Mouse (Mus musculus) testis, adult 2 months (tissue): ENCODE results near the gene Icam1. TPM values are rescaled to one million over a fixed set of nuclear protein-coding genes. Genes with fewer than 3 reads are reported as not detected.

ENCODE experiments used
- H3K27ac ChIP-seq: fragments of 200-500 bp; 2 replicates; pipeline ENCODE4 v1.5.1; 2012; ENCODE audit warnings: low read depth, low read length; ENCODE audit not compliant: control insufficient read depth, insufficient read depth
- H3K27me3 ChIP-seq: fragments of 200-500 bp; 2 replicates; pipeline ENCODE4 v1.6.1; 2012; ENCODE audit warnings: mild to moderate bottlenecking, low read length, moderate library complexity; ENCODE audit not compliant: control insufficient read depth, insufficient read depth
- H3K36me3 ChIP-seq: fragments of 200-500 bp; 2 replicates; pipeline ENCODE4 v1.6.1; 2012; ENCODE audit warnings: mild to moderate bottlenecking, low read length; ENCODE audit not compliant: control insufficient read depth, insufficient read depth
- H3K4me1 ChIP-seq: fragments of 200-500 bp; 2 replicates; pipeline ENCODE4 v1.6.1; 2012; ENCODE audit warnings: low read length; ENCODE audit not compliant: control insufficient read depth, insufficient read depth
- H3K4me3 ChIP-seq: fragments of 200-500 bp; 2 replicates; pipeline ENCODE4 v1.5.1; 2012; ENCODE audit warnings: low read depth, mild to moderate bottlenecking, low read length, moderate library complexity, mixed read lengths; ENCODE audit not compliant: control insufficient read depth
- CTCF ChIP-seq: fragments of 200-500 bp; IDR thresholded peaks from 2 replicates; pipeline ENCODE4 v1.5.1; 2012; ENCODE audit warnings: low read depth, mild to moderate bottlenecking, inconsistent platforms, low read length, moderate library complexity; ENCODE audit not compliant: control insufficient read depth, insufficient read depth, insufficient replicate concordance
- POLR2A ChIP-seq: fragments of 200-500 bp; IDR thresholded peaks from 2 replicates; pipeline ENCODE4 v1.6.1; 2012; ENCODE audit warnings: low read depth, mild to moderate bottlenecking, inconsistent platforms, low read length, moderate library complexity; ENCODE audit not compliant: control insufficient read depth
- polyA plus RNA-seq: library from polyadenylated mRNA; depleted of rRNA; stranded (reverse); fragments of >200 nt; gene quantifications from 2 replicates; pipeline ENCODE4 v1.2.3, GENCODE M21; 2012

Icam1 gene
- polyA plus RNA-seq, 1 experiment, result 1.8 TPM

- H3K4me3 ChIP-seq, result no peak overlapping the region
- no peaks in the 10 kb centered on the region for H3K27me3 ChIP-seq
- no peaks in the 10 kb centered on the region for H3K36me3 ChIP-seq
- TF ChIP-seq POLR2A, result no peak
- no peak for TF ChIP-seq CTCF
- H3K4me1 ChIP-seq, result no peaks in the 10 kb centered on the region
- H3K27ac ChIP-seq, result no peak overlapping the region
These were observed 33.6 kb upstream of the Icam1 start for GRCm38 (mm10) chr9:20982171-20982570.

DNA sequence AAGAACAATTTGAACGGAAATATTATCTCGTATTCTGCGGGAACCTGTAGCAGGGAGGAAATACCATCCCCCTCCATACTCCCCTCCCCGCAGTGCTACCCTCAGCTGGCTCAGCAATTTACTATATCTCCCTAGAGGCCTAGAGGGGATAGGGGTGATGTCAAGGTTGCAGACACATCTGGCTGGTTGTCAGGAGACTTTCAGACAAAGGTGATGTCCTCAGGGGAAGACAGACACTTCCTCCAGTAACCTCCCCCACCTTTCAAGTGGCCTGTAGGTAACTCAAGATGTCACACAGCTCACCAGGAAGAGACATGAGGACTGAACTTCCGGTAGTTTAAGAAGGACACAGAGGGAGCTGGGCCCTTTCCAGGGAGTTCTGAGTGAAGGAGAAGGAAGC is 32.6 kb upstream of the Icam1 start:
- no peak for TF ChIP-seq POLR2A
- TF ChIP-seq CTCF, result no peak
- no peak overlapping the region for H3K4me3 ChIP-seq
- no peaks in the 10 kb centered on the region for H3K4me1 ChIP-seq
- no peak overlapping the region for H3K27ac ChIP-seq
- H3K36me3 ChIP-seq, result no peaks in the 10 kb centered on the region
- H3K27me3 ChIP-seq, result no peaks in the 10 kb centered on the region

GRCm38 (mm10) chr9:20986952-20987686 is 28.7 kb upstream of the Icam1 start:
- Histone ChIP-seq H3K27ac (no peak overlapping the region), H3K4me1 (peaks cover 2% of the 10 kb centered on the region), H3K27me3 (no peaks in the 10 kb centered on the region), H3K36me3 (no peaks in the 10 kb centered on the region), H3K4me3 (no peak overlapping the region)
- TF ChIP-seq CTCF (no peak), POLR2A (no peak)

- H3K27me3 ChIP-seq, result no peaks in the 10 kb centered on the region
- no peaks in the 10 kb centered on the region for H3K36me3 ChIP-seq
- peaks cover 2% of the 10 kb centered on the region for H3K4me1 ChIP-seq
- no peak overlapping the region for H3K27ac ChIP-seq
- H3K4me3 ChIP-seq, result no peak overlapping the region
- no peak for TF ChIP-seq CTCF
- TF ChIP-seq POLR2A, result no peak
These were observed 27.8 kb upstream of the Icam1 start for GRCm38 (mm10) chr9:20987953-20988352.

GRCm38 (mm10) chr9:20990861-20991260 is 24.9 kb upstream of the Icam1 start:
- Histone ChIP-seq H3K4me3 (no peak overlapping the region), H3K27ac (no peak overlapping the region), H3K36me3 (no peaks in the 10 kb centered on the region), H3K27me3 (no peaks in the 10 kb centered on the region), H3K4me1 (peaks cover 2% of the 10 kb centered on the region)
- TF ChIP-seq POLR2A (no peak), CTCF (no peak)

DNA sequence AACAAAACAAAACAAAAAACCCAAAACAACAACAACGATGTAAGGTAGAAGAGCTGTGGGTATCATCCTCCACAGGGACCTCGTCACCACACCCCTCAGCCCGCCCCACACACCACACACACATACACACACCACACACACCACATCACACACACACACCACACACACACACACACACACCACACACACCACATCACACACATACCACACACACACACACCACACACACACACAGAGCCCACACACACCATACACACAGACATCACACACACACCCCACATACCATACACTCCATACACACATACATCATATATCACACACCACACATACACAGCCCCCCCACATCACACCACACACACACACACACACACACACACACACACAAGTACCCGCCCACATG is 24.2 kb upstream of the Icam1 start:
- peaks cover 2% of the 10 kb centered on the region for H3K4me1 ChIP-seq
- H3K36me3 ChIP-seq, result no peaks in the 10 kb centered on the region
- H3K4me3 ChIP-seq, result no peak overlapping the region
- no peak for TF ChIP-seq CTCF
- no peak overlapping the region for H3K27ac ChIP-seq
- H3K27me3 ChIP-seq, result no peaks in the 10 kb centered on the region

- no peak overlapping the region for H3K27ac ChIP-seq
- no peaks in the 10 kb centered on the region for H3K27me3 ChIP-seq
- no peak overlapping the region for H3K4me3 ChIP-seq
- H3K36me3 ChIP-seq, result no peaks in the 10 kb centered on the region
- no peak for TF ChIP-seq POLR2A
- TF ChIP-seq CTCF, result no peak
- peaks cover 2% of the 10 kb centered on the region for H3K4me1 ChIP-seq
These were observed 22.5 kb upstream of the Icam1 start for GRCm38 (mm10) chr9:20993165-20993898.

DNA sequence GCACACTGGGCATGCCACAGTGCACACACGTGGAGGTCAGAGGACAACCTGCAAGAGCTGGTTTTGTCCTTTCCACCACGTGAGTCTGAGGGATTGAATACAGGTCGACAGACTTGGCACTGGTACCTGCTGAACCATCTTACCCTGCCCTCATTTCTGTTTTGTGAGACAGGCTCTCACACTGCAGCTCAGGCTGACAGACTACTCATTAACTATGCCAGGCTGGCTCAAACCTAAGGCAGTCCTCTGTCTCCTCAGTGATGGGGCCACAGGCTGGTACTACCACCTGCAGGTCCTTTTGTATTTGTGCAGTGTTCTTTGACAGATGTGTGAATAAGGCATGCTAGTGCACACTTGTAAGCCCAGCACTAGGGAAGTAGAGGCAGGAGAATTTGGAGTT is 20.7 kb upstream of the Icam1 start:
- no peak for TF ChIP-seq POLR2A
- TF ChIP-seq CTCF, result no peak

More for the DNA sequence above, 20.7 kb upstream of the Icam1 start:
- no peaks in the 10 kb centered on the region for H3K27me3 ChIP-seq
- H3K4me3 ChIP-seq, result peak overlapping the region; percentile 74
- no peak overlapping the region for H3K27ac ChIP-seq
- peaks cover 2% of the 10 kb centered on the region for H3K4me1 ChIP-seq
- H3K36me3 ChIP-seq, result no peaks in the 10 kb centered on the region
